Mouse (Mus musculus) forebrain, embryonic 14.5 days (tissue): ENCODE measurements around the gene Cyp11a1. TPM values are rescaled to one million over a fixed set of nuclear protein-coding genes. Genes with fewer than 3 reads are reported as not detected.

Experiments
- ATAC-seq: fragments of 200-750 bp; cut with Nextera tagmentation; 2 replicates; pipeline ENCODE4 v1.8.0; 2017; ENCODE audit warnings: mild to moderate bottlenecking, moderate library complexity
- DNase-seq: peaks from one replicate; pipeline ENCODE4 v3.0.0-alpha.2; 2015; ENCODE audit warnings: low spot score
- H3K27ac ChIP-seq: fragments of 300-500 bp; sonication (generic); 2 replicates; pipeline ENCODE4 v1.5.1; 2014; ENCODE audit warnings: low read depth, mild to moderate bottlenecking, control low read depth, low read length, moderate library complexity
- H3K27me3 ChIP-seq: fragments of 300-500 bp; sonication (generic); replicated peaks from 2 replicates; pipeline ENCODE4 v1.6.1; 2014; ENCODE audit warnings: low read length, control low read depth, mixed read lengths; ENCODE audit not compliant: control insufficient read depth, insufficient read depth
- H3K36me3 ChIP-seq: fragments of 300-500 bp; sonication (generic); 2 replicates; pipeline ENCODE4 v1.6.1; 2014; ENCODE audit warnings: low read length, control low read depth; ENCODE audit not compliant: control insufficient read depth, insufficient read depth
- H3K4me1 ChIP-seq: fragments of 300-500 bp; sonication (generic); 2 replicates; pipeline ENCODE4 v1.6.1; 2014; ENCODE audit warnings: antibody characterized with exemption, low read length, control low read depth; ENCODE audit not compliant: control insufficient read depth, insufficient read depth
- H3K4me2 ChIP-seq: fragments of 300-500 bp; sonication (generic); 2 replicates; pipeline ENCODE4 v1.6.1; 2014; ENCODE audit warnings: mild to moderate bottlenecking, control low read depth, low read length
- H3K4me3 ChIP-seq: fragments of 300-500 bp; sonication (generic); 2 replicates; pipeline ENCODE4 v1.5.1; 2014; ENCODE audit warnings: low read depth, low read length, control low read depth
- H3K9ac ChIP-seq: fragments of 300-500 bp; sonication (generic); 2 replicates; pipeline ENCODE4 v1.6.1; 2014; ENCODE audit warnings: mild to moderate bottlenecking, low read length, control low read depth, moderate library complexity
- H3K9me3 ChIP-seq: fragments of 300-500 bp; sonication (generic); replicated peaks from 2 replicates; pipeline ENCODE4 v1.6.1; 2016; ENCODE audit warnings: low read length, control low read depth, mixed read lengths; ENCODE audit not compliant: control insufficient read depth
- WGBS: fragments of 180-500 bp; shearing (Covaris S2); extraction: QIAGEN DNeasy Blood & Tissue Kit; methylation state at CpG from one replicate; pipeline ENCODE4 v1.1.7; 2014; 5-methylcytosine and 5-hydroxymethylcytosine counted together
- polyA plus RNA-seq: library from polyadenylated mRNA; unstranded; fragments of >200 nt; fragmentation: Nextera tagmentation; extraction: Ambion mirVana; gene quantifications from 2 replicates; pipeline ENCODE4 v1.2.1, GENCODE M21; 2014

Cyp11a1 gene
- polyA plus RNA-seq, 1 experiment from 2014 or later = 0.15 TPM

DNA sequence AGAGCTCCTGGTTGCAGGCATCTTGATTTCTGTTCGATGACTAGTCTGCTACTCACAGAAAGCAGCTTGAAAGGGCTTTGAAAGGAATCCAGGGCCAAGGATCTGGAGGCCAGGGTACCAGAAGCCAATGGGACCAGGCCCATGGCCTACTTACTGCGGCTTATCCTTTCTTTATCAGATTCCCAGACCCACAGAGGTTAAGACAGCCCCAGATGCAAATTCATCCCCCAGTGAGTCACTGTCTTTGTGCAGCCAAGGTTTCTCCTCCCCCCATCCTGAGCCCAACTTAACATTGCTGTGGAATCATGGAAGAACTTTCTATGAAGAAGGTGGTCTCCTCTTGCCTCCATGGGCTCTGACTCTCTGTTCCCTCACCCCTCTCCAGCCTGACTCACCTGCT is 6.3 kb downstream of the Cyp11a1 start:
- DNase-seq (no peak), ATAC-seq (no peak)
- Histone ChIP-seq H3K9ac (no peak overlapping the region), H3K4me2 (no peak overlapping the region), H3K27ac (no peak overlapping the region), H3K4me3 (no peak overlapping the region), H3K4me1 (peaks cover 18% of the 10 kb centered on the region), H3K27me3 (no peaks in the 10 kb centered on the region), H3K9me3 (no peaks in the 10 kb centered on the region), H3K36me3 (no peaks in the 10 kb centered on the region)
- 73% methylated on average over 2 of the region's 2 CpGs for WGBS

DNA sequence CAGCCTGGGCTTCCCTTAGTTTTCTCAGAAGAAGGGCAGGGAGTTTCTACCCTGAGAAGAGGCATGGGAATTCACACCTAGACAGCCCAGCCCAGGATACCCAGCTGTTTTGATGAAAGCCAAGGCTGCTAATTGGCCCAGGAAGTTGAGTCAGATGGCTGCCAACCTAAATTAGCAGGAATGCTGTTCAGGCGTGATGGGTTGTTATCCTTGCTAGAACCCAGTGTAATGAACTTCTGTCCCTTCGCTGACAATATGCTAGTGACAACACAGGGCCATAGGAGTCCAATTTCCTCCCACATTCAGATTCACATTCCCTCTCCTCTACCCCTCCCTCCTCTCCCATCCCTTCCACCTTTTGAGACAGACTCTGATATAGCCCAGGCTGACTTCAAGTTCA is 6.7 kb downstream of the Cyp11a1 start:
- Histone ChIP-seq H3K27ac (no peak overlapping the region), H3K36me3 (no peaks in the 10 kb centered on the region), H3K9ac (no peak overlapping the region), H3K4me1 (peaks cover 18% of the 10 kb centered on the region), H3K4me2 (no peak overlapping the region), H3K4me3 (no peak overlapping the region), H3K9me3 (no peaks in the 10 kb centered on the region), H3K27me3 (no peaks in the 10 kb centered on the region)
- 20% methylated on average over 2 of the region's 2 CpGs for WGBS
- ATAC-seq (peak; percentile 41), DNase-seq (peak; percentile 83)

DNA sequence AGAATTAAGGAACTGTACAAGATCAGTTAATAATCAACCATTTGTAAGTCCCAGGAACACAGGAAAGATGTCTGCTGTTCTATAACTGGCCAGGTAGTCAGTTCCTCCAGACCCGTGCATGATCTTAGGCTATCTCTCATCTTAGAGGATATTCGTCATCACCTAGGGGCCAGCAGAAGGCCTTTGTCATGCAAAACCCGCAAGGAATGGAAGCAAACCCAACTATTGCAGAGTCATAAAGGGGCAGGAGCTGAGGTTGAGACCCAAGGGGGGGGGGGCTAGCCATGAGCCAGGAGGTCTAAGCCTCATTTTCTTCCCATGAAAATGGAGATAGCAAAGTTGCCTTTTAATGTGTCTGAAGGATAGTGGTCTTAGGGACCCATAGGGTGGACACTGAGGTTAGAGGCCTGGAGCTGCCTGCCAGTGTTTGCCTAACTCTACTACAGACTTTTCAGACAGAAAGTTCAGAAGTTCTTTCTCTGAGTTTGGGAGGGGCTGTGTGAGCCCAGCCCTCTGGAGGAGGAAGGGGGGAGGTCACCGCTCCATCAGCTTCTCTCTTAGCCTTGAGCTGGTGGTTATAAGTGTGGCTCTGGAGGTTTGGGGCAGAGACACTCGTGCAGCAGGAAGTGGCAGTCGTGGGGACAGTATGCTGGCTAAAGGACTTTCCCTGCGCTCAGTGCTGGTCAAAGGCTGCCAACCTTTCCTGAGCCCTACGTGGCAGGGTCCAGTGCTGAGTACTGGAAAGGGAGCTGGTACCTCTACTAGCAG is 8.4 kb downstream of the Cyp11a1 start:
- Histone ChIP-seq H3K4me1 (peaks cover 3% of the 10 kb centered on the region; the same call in 1 of the 2 replicates), H3K27ac (no peak overlapping the region), H3K4me3 (no peak overlapping the region), H3K4me2 (no peak overlapping the region), H3K9ac (no peak overlapping the region), H3K27me3 (no peaks in the 10 kb centered on the region), H3K36me3 (no peaks in the 10 kb centered on the region), H3K9me3 (no peaks in the 10 kb centered on the region)
- WGBS = 69% methylated on average over 8 of the region's 8 CpGs
- DNase-seq = no peak
- ATAC-seq = no peak

DNA sequence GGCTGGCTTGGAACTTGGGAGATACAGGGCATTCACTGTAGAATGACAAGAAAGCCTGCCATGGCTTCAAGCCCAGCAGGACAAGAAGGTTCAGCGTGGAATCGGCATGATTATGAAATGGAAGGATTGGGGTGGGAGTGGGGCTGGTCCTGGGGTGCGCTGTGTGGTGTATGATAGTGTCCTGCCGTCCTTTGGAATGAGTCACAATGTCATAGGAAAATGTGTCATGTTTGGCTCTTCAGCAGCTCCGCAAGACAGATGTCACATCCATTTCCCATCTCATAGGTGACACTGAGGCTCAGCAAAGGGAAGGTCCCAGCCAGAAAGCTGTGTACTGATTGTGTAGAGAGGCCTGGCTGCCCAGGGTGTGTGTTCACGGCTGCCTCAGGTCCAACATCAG is 9.6 kb downstream of the Cyp11a1 start:
- DNase-seq (no peak), ATAC-seq (no peak)
- no peaks in the 10 kb centered on the region for H3K9me3 ChIP-seq
- H3K36me3 ChIP-seq = no peaks in the 10 kb centered on the region
- WGBS = 82% methylated on average over 6 of the region's 6 CpGs
- peaks cover 3% of the 10 kb centered on the region; the same call in 1 of the 2 replicates for H3K4me1 ChIP-seq
- no peak overlapping the region for H3K4me3 ChIP-seq
- H3K4me2 ChIP-seq = no peak overlapping the region
- H3K9ac ChIP-seq = no peak overlapping the region
- no peak overlapping the region for H3K27ac ChIP-seq
- H3K27me3 ChIP-seq = no peaks in the 10 kb centered on the region

DNA sequence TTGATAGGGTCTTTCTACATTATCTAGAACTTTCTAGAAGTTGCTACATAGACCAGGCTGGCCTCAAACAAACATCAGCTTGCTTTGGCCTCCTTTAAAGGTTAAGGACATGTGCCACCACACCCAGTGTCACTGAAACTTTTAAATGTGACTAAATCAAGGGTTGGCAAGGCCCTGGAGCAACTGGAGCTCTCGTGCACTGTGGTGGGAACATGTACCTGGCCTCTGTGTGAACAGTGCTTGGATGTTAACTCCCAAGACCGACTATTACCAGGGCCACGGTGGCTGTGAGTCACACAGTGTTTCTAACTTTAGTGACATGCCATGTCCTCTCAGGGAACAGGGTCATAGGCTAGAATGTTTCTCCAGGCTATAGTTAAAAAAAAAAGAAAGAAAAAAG is 10.8 kb downstream of the Cyp11a1 start:
- no peak overlapping the region for H3K27ac ChIP-seq
- no peaks in the 10 kb centered on the region for H3K4me1 ChIP-seq
- H3K9me3 ChIP-seq = no peaks in the 10 kb centered on the region
- DNase-seq (no peak), ATAC-seq (no peak)
- no peaks in the 10 kb centered on the region for H3K36me3 ChIP-seq
- 75% methylated on average over 3 of the region's 3 CpGs for WGBS
- no peak overlapping the region for H3K4me2 ChIP-seq
- no peak overlapping the region for H3K4me3 ChIP-seq
- H3K27me3 ChIP-seq = no peaks in the 10 kb centered on the region
- H3K9ac ChIP-seq = no peak overlapping the region

DNA sequence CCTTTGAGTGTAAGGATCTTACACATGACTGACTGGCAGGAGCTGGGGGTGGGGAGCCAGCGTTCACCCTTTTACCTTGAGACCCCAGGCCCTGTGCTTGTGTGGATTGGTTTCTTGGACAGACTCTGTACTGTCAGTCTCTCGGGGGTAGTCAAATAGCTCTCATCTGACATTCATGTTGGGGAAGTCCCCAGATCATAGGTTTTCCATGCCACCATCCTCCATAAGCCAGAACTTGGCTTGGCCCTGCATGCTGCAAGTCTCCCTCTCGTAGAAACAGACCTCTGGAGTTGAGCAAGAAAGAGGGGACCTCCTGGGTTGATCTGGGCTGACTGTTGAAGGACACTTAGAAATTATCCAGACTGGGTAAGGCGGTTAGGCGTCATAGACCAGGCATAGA is 12.2 kb downstream of the Cyp11a1 start:
- Histone ChIP-seq H3K36me3 (no peaks in the 10 kb centered on the region), H3K4me1 (no peaks in the 10 kb centered on the region), H3K27ac (no peak overlapping the region), H3K27me3 (no peaks in the 10 kb centered on the region), H3K9me3 (no peaks in the 10 kb centered on the region), H3K4me3 (no peak overlapping the region), H3K9ac (no peak overlapping the region), H3K4me2 (no peak overlapping the region)
- 90% methylated on average over 5 of the region's 5 CpGs for WGBS
- no peak for ATAC-seq
- no peak for DNase-seq

DNA sequence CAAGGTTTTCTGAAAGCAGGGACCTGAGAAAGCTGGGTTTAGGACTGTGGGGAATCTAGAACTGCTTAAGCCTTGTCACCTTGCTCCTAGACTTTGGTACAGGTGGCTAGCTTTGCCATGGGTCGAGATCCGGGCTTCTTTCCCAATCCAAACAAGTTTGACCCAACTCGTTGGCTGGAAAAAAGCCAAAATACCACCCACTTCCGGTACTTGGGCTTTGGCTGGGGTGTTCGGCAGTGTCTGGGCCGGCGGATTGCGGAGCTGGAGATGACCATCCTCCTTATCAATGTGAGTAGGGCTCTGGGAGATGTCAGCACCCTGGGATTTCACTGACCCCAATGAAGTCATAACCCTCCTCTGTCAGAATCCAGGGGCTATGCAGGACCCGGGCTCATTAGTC is 19.8 kb downstream of the Cyp11a1 start:
- no peaks in the 10 kb centered on the region for H3K9me3 ChIP-seq
- no peak overlapping the region for H3K27ac ChIP-seq
- ATAC-seq = no peak
- 90% methylated on average over 9 of the region's 9 CpGs for WGBS
- H3K4me2 ChIP-seq = no peak overlapping the region
- H3K27me3 ChIP-seq = no peaks in the 10 kb centered on the region
- no peak overlapping the region for H3K9ac ChIP-seq
- DNase-seq = no peak
- H3K4me3 ChIP-seq = no peak overlapping the region
- no peaks in the 10 kb centered on the region for H3K4me1 ChIP-seq
- no peaks in the 10 kb centered on the region for H3K36me3 ChIP-seq

DNA sequence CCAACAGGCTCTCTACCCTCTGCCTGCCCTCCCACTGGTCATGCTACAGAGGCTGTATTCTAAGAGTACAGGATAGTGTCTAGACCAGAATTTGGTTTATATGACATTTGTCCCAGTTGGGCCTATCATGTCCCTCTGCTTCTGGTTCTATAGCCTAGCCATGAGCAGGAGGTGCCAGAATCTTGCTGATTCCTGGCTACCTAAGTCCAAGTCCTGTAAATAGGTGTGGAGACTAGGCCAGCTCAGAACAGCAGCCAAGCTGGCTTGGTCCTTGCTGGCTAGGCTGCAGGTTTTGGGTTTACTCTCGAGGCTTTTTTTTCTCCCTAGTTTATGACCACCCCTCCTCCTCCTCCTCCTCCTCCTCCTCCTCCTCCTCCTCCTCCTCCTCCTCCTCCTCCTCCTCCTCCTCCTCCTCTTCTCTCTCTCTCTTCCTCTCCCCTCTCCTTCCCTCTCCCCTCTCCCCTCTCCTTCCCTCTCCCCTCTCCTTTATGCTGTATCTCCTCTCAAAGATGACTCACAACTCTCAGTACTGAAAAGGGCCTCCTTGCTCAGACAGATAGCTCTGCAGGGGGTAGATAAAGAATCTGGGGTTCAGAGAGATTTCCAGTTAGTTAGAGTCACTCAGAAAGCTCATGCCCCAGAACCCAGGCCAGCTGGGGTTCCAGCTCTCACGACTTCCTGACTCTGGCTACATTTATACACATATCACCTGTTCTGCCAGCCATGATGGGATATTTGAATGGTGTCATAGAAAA is 21.4 kb downstream of the Cyp11a1 start:
- no peaks in the 10 kb centered on the region for H3K4me1 ChIP-seq

DNA sequence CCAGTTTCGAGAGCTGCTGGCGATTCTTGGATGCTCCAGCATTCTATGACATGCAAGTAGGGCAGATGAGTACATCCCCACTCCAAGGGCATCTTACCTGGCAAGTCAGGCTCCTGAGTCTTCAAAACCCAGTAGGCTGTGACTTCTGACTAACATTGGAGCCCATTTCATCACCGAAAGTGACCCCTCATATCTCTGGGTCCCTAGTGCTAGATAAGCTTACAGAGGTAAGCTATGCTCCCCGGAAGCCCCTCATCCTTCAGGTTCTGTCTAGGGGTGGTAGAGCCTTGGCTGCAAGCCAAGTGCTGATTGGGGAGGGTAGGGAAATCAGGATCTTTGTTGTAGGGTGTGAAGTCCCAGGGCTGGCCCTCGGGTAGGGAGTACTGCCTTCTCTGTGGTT is 22.6 kb downstream of the Cyp11a1 start:
- Histone ChIP-seq H3K27me3 (no peaks in the 10 kb centered on the region), H3K4me2 (no peak overlapping the region), H3K4me3 (no peak overlapping the region), H3K36me3 (no peaks in the 10 kb centered on the region), H3K4me1 (no peaks in the 10 kb centered on the region), H3K9me3 (no peaks in the 10 kb centered on the region), H3K27ac (no peak overlapping the region), H3K9ac (no peak overlapping the region)
- 73% methylated on average over 5 of the region's 5 CpGs for WGBS
- ATAC-seq = no peak
- no peak for DNase-seq

More for the DNA sequence above, 21.4 kb downstream of the Cyp11a1 start:
- H3K4me2 ChIP-seq = no peak overlapping the region
- H3K9me3 ChIP-seq = no peaks in the 10 kb centered on the region
- no peaks in the 10 kb centered on the region for H3K36me3 ChIP-seq
- ATAC-seq (no peak), DNase-seq (no peak)
- H3K27ac ChIP-seq = no peak overlapping the region
- H3K27me3 ChIP-seq = no peaks in the 10 kb centered on the region
- WGBS = 50% methylated on average over 2 of the region's 2 CpGs
- H3K9ac ChIP-seq = no peak overlapping the region
- H3K4me3 ChIP-seq = no peak overlapping the region
